Mouse (Mus musculus): ENCODE measurements at regions not wholly inside any gene's neighbourhood (a gene's known extent, or its start where the extent isn't known, plus 50 kb on each side); places are given as distances from the start of the nearest gene placed in this dataset.

DNA sequence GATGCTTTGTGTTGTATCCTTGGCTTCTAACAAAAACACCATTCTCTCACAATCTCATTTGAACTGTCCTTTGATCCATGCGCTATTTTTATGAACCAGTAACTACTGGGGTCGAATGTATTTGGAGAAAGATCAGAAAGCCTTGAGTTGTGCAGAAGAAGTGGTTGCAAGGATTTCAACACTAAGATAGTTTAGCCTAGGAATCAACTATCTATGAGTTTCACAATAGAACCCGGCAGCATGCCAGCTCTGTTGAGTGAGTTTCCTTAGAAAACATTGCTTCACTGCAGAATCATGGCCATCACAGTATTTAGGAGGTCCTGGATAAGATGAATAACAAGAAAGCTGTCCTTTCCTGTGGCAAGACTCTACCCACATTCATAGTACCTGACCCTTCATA, 84.6 kb upstream of the Pum3 start:
- TF ChIP-seq CTCF (IDR thresholded peaks at IDR 0.05; ENCODE audit: low read depth, low read length) (no peak), POLR2A (IDR thresholded peaks at IDR 0.05; ENCODE audit: extremely low read depth, insufficient read depth, low read length) (no peak)

Measured in liver, adult 2 months (tissue).